Mouse (Mus musculus) layer of hippocampus, postnatal 14 days (tissue): ENCODE data around the gene Eif5b. TPM values are rescaled to one million over a fixed set of nuclear protein-coding genes. Genes with fewer than 3 reads are reported as not detected.
"Not testable (repeated sequence)": the region's sequence is repeated elsewhere in the genome, so short reads cannot be mapped to it uniquely, and the experiment has no call there.

Experiments used
- DNase-seq, 2 experiments: peaks; one replicate each; pipeline ENCODE4 v3.0.0; 2021 to 2022; ENCODE audit warnings: low spot score in 2 of 2, mixed read lengths in 1 of 2
- total RNA-seq, 2 experiments: library from RNA; stranded (reverse); gene quantifications; 2 replicates each; pipeline ENCODE4 v1.2.3; 2021

The Eif5b gene
- total RNA-seq, 2 experiments from 2014 or later = 36.6 to 39.9 TPM

DNA sequence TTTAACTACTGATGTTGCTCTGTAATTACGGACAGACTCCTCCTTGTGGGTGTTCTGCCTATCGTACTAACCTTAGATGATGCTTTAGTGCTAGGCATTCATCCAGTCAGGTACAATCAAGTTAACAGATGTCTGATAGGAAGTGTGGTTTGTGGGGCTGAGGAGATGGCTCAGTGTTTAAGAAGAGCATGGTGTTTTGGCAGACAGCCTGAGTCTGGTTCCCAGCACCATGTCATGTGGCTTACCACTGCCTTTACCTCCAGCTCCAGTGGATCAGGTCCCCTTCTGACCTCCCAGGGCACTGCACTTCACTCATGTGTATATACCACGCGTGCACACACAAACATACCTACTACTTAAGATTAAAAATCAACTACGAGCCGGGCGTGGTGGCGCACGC, 4.1 kb downstream of the Eif5b start:
- no peak for DNase-seq

DNA sequence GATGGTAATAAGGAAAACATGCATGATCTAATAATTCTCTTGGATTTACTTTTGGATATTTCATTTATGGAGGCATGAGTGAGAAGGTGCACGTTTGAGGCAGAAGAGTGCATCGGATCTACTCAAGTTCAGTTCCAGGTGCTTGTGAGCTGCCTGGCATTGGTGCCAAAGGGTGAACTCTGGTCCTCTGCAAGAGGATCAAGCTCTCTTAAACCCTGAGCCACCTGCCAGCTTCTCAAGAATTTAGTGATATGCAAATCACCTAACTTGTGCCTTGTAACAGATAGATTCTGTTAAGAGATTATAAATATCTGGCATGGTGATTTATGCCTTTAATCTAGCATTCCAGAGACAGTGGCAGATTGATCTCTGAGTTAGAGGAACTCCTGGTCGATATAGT, 5.2 kb downstream of the Eif5b start:
- DNase-seq = no peak

DNA sequence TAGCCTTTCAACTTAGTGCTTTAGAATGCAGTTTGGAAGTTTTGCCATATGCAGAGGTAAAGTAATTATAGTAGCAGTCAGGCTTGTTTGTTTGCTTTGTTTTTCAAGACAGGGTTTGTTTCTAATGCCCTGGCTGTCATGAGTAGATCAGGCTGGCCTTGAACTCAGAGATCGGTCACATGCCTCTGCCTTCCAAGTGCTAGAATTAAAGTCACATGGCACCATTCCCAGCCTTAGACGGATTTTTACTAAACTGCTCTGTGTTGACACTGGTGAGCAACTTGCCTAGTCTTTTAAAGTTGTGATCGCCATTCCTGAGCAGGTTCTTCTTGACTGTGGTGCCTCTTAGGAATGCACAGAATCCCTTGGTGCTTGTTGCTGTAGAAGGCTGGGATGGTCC, 8.9 kb downstream of the Eif5b start:
- no peak for DNase-seq

DNA sequence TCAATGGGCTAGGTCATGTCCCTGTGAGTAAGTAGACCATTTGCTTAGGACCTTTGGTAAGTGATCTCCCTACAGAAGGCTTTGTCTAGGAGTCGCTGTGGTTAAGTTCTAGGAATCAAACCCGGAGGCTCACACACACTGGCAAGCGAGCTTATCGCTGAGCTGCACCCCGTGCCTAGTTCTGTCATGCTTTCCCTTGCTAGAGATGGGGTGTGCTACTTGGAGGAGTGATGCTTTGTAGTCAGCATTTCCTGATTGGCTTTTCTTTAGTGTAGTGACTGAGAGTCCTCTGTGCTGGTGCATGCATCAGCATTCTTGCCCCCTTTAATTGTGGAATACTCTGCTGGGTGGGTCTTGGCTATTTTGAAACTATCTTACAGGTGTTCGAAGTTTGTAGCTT, 13.8 kb downstream of the Eif5b start:
- DNase-seq = no peak

DNA sequence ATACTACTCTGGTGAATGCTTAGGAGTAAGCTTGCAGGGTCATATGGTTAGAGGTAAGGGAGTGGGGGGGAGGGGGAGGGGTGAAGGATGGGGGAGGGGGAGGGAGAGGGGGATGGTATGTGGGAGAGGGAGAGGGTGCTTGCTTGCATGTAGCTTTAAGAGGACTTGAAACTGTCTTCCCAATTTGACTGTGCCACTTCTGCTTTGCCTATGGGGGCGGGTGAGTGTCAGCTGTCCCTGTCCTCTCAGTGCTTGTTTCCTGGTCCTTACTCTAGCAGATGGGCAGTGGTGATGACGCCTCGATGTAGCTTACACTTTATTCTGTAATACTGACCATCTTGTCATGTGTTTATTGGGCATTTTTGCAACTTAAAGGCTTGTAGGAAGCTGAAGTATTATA, 14.3 kb downstream of the Eif5b start:
- no peak for DNase-seq

DNA sequence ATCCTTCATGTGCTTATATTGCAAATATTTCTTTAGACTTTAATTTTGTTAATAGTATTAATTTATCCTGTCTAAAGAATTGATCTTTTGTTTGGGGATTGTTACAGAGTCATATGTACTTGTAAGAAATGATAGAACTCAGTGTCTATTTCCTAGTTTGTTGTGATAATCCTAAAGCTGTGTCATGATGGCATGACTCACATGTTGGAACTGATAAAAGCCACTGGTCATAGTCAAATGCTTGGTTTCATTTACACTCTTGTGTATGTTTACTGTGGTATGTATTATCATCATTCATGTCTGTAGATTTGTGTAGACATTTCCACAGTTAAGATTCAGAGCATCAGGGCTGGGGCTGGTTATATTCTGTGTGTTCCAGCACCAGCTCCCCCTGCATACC, 14.7 kb downstream of the Eif5b start:
- no peak for DNase-seq

DNA sequence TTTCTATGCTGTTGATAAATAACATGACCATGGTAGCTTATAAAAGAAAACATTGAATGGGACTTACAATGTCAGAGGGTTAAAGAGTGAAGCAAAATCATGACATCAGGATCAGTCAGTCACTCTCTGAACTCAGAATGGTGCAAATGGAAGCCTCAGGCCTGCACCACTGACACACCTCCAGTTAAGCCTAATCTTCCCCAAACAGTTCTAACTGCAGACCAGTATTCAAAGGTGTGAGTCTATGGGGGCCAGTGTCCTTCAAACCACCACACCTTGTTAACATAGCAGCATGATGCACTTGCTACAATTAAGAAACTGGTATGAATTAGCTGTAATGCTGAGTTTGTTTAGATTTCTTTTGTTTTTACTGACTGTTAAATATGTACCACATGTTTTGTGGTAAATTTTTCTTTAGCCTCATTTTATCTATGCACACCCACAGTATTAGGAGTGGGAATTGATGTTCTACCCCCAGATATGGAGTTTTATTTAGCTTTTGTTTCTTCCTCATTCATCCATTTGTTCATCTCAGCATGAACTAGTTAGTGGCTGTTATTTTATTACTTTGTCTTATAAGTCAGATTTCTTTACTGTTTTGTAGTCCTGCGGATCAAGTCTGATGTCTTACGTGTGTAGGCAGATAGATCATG, 16.9 kb downstream of the Eif5b start:
- DNase-seq = no peak

DNA sequence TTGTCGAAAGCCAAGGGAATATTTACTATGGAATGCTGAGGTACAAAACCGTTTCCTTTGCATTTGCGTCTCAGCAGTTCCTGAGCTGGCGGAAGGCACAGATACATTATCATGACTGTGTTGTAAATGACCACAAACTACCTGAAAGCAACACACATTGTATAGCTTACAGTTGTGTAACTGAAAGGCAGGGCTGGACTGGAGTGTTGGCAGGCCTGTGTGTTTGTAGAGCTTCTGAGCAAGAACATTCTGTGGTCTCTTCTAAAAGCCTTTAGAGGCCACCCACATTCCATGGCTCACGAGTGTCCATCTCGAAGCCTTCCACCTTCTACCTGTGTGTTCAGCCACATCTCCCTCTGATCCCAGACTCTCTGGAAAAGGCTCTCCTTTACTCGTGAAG, 29.5 kb downstream of the Eif5b start:
- no peak for DNase-seq

DNA sequence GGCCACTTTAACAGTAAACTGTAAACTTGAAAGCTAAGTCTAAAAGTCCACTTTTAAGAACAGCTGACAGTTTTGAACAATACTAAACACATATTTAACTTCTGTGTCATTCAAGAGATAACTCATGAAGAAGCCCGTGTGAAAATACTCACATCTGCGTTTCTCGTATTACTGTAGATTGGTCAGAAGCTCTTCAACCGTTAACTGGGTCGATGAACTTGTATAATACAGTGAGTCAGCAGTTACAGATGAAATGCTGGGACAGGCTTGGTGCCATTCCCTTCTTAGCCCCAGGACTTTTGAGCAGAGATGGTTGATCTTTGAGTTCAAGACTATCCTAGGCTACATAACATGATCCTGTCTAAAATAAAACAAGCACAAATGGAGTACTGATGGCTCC, 33.6 kb downstream of the Eif5b start:
- no peak for DNase-seq

DNA sequence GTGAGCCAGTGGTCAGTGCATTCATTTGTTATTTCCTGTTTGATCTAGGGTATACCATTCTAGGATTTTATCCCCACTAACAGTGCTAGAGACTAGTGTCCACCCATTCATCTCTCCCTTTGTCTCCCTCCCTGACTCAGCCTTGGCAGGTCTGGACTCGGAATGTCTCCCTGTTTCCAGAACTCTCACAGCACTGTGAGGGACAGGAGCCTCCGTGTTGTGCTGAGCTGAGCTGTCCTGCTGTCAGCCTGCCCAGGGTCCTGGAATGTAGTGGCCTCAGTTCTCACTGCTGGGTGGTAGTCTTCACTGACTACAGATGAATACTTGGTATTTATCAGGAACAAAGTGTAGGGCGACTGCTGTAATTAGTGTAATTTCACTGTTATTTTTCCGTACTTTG, 37.7 kb downstream of the Eif5b start:
- no peak for DNase-seq

DNA sequence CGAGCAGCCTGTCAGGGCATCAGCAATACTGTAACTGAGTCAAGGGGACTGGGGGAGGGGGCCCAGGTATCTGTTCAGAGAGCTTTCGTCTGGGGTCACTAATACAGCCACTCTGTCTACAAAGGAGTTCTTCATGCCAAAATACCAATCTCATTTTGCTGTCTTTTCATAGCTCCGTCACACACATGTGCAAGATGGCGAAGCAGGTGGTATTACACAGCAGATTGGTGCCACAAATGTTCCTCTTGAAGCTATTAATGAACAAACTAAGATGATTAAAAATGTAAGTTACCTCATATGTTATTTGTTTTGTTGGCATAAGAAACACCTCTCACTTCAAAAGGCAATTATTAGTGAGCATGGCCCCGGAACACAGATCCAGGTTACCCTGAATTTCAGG, 39.6 kb downstream of the Eif5b start:
- DNase-seq = peak; percentile 21 to 42

DNA sequence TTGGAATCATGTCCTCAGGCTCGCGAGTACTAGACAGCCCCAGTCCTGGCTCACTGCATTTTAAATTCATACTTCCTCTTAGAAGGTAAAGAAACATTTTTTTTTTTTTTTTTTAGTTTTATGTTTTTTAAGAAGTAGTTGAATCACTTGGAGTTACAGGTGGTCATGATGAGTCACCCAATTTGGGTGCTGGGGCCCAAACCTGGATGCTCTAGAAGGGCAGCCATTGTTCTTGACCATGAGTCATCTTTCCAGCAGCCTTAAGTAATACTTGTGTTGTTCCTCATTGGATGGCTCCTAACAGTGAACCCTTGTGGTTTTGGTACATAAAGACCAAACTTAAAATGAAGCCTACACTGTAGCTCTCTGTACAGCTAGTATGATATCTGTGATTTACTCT, 41.1 kb downstream of the Eif5b start:
- no peak for DNase-seq

DNA sequence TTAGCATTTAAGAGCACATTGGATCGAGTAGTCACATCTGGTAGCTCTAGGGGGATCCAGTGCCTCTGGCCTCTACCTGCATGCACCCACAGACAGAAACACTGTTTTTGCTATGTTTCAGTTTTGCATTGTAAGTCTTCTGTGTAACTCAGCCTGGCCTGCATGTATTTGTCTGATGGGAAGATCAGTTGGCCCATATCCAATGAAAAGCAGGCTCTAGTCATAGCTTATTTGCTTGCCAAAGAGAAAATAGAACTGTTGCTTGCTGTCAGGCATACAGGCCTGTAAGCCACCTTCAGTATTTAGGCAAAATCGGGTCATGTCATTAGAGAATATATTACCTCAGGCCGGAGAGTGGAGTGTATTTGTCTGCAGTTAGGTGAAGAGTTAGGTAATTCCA, 50.3 kb downstream of the Eif5b start:
- peak in 1 of 2 experiments; percentile 49 for DNase-seq

DNA sequence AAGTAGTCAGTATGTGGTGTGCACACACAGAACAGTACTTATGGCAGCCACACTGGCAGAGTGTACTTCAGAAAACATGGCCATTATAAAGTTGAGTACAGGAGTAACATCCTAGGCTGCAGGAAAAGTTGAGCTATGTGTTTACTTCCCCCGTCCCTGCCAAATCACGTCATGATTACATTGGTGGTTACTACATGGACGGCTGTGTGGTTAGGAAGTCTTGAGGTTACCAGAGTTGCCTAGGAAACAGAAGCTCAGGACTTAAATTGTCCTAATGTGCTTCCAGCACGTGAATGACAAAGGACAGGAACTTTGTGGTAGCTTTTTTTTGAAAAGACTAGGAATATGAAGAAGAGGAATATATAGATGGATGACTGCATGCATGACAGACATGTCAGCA, 51.8 kb downstream of the Eif5b start:
- no peak for DNase-seq

DNA sequence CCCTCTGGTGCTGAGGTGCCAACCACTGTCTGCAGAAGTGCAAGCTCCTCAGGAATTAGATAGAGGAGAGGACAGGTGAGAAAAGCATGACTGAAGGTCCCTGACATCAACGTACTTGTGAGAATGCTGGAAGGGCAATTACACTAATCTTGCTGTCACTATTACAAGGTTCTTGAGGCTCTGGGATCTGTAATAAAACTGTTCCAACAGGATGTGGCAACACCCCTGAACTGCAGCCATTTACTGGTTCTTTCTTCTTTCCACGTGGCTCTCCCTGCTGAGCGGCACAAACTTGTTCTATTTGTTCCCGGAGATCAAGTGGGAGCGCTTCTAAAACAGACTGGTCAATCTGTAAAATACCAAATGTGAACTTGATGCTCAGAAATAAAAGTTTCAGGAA, 57.4 kb downstream of the Eif5b start:
- DNase-seq = no peak

DNA sequence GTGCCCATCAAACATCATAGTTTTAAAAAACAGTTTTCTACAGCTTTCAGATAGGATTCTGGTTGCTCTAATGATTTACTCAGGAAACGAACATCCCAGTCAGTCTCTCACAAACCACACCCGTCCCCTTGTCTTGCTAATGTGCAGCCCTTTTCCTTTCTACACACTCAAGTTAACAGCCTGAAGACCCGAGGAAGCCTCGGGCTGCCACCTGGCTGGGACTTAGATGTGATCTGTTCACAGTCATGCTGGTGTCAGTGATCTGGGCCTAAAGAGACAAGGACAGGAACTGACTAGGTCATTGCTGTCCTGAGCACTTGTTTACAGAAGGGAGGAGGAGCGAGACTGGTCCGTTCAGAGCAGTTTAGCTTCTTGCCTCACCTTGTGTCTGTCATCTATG, 60.6 kb downstream of the Eif5b start:
- DNase-seq = no peak

DNA sequence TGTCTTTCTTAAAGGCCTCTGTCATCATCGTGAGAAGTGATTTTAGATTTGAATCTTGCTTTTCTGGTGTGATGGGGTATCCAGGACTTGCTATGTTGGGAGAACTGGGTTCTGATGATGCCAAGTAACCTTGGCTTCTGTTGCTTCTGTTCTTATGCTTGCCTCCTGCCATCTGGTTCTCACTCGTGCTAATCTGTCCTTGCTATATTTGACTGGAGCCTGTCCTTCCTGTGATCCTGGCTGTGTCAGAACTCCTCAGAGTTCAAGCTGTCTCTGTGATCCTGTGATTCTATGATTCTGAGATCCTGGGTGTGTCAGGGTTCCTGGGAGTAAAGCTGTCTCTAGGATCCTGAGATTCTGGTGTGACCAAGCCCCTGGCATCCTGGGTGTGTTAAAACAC, 64.3 kb downstream of the Eif5b start:
- not testable (repeated sequence) for DNase-seq

DNA sequence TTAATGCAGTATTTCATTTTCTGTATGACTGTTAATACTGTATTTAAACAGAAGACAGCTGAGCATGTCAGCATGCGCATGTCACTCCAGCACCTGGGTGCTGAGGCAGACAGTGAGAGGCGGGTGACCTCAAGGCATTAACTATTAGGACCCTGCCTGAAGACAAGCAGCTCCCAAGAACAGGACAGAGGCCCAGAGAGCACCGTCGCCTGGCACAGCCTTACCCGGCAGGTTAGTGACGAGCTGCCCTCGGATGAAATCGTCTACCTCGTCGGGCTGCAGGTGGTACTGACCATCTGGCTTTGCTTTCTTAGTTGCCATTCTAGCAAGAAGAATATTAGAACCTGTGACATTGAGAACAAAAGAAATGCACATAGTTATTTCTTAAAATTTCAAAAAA, 69.5 kb downstream of the Eif5b start:
- no peak for DNase-seq

DNA sequence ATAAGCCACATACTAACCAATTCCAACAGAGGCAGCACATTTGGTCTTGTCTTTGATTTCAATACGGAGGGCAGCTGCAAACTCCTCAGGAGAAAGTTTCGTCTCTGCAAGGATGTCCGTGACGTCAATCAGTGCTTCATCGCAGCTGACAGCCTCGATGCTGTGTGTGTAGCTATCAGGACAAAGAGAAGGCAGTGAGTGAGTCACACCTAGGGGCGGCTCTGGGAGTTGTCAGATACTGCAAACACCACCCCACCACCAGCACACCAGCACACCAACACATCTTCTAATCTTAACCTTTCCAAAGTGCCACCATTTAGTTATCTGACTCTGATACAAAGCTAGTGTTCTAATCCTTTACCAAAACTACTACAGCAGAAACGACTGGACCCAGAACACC, 73.5 kb downstream of the Eif5b start:
- no peak for DNase-seq

DNA sequence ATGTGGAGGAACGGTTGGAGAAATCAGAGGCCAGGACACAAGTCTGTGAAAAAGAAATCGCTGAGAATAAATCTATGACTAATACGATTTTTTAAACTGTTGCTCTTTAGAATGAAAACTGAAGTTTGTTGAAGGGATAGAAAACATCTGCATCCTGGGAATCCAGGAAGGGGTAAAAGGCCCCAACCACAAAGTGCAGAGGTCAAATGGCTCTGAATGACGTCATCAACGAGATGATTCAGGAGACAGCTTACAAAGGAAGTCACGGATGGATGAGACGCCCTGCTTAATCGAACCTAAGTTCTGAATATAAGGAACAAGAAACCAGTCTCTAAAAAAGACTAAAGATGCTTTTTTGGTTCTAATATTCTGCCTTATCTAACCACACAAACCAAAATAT, 83.5 kb downstream of the Eif5b start:
- DNase-seq = no peak

DNA sequence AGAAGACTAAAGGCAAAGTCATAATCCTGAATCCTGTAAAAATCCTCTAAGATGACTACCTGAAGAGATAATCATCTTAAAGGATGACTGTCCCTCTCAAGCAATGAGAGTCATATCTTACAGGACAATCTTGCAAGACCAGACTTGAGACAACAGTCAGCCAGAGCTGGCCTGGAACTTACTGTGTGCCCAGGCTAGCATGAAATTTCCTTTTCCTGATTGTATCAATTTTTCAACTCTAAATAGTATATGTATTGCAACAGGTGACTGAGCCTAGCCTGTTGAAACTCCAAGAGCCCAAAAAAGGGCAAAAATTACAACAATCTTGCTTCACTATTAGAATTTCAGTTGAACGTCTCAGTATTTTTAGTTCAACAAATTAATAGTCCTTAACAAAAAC, 105.4 kb downstream of the Eif5b start:
- no peak for DNase-seq

DNA sequence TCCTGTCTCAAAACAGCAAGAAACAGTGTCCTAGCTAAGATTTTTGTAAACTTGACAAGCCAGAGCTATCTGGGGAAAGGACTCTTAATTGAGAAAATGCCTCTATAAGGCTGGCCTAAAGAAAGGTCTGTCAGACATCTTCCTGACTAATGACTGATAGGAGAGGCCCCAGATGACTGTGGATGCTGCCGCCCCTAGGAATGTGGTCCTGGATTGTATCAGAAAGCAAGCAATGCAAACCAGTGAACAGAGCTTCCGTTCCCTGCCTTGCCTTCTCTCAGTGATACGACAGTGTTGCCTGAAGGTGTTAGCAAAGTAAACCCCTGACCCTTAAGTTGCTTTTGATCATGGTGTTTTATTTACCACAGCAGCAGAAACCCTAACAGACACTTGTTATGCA, 106.0 kb downstream of the Eif5b start:
- DNase-seq = no peak
